Mouse (Mus musculus) hindbrain, embryonic 15.5 days (tissue): Measurements from ENCODE around the gene Nf1. TPM values are rescaled to one million over a fixed set of nuclear protein-coding genes. Genes with fewer than 3 reads are reported as not detected.
"Not testable (repeated sequence)": the region's sequence is repeated elsewhere in the genome, so short reads cannot be mapped to it uniquely, and the experiment has no call there.

ENCODE experiments used
- ATAC-seq: fragments of 200-750 bp; cut with Nextera tagmentation; 2 replicates; pipeline ENCODE4 v1.8.0; 2017; ENCODE audit warnings: low read depth, moderate number of reproducible peaks, moderate TSS enrichment; ENCODE audit not compliant: low FRiP score
- H3K27ac ChIP-seq: fragments of 300-500 bp; sonication (generic); replicated peaks from 2 replicates; pipeline ENCODE4 v1.5.1; 2015; ENCODE audit warnings: mild to moderate bottlenecking, inconsistent platforms
- H3K27me3 ChIP-seq: fragments of 300-500 bp; sonication (generic); 2 replicates; pipeline ENCODE4 v1.6.1; 2015; ENCODE audit warnings: control low read depth, inconsistent platforms
- H3K36me3 ChIP-seq: fragments of 300-500 bp; sonication (generic); 2 replicates; pipeline ENCODE4 v1.6.1; 2015; ENCODE audit warnings: control low read depth, inconsistent platforms
- H3K4me1 ChIP-seq: fragments of 300-500 bp; sonication (generic); replicated peaks from 2 replicates; pipeline ENCODE4 v1.6.1; 2015; ENCODE audit warnings: control low read depth, inconsistent platforms
- H3K4me2 ChIP-seq: fragments of 300-500 bp; sonication (generic); 2 replicates; pipeline ENCODE4 v1.6.1; 2015; ENCODE audit warnings: moderate library complexity, mild to moderate bottlenecking, inconsistent platforms
- H3K4me3 ChIP-seq: fragments of 300-500 bp; sonication (generic); 2 replicates; pipeline ENCODE4 v1.5.1; 2015; ENCODE audit warnings: mild to moderate bottlenecking, inconsistent platforms
- H3K9ac ChIP-seq: fragments of 300-500 bp; sonication (generic); 2 replicates; pipeline ENCODE4 v1.6.1; 2015; ENCODE audit warnings: inconsistent platforms
- H3K9me3 ChIP-seq: fragments of 300-500 bp; sonication (generic); 2 replicates; pipeline ENCODE4 v1.6.1; 2016; ENCODE audit warnings: control low read depth, inconsistent platforms
- WGBS: fragments of 180-500 bp; shearing (Covaris S2); methylation state at CpG from one replicate; pipeline ENCODE4 v1.1.7; 2015; 5-methylcytosine and 5-hydroxymethylcytosine counted together
- polyA plus RNA-seq: library from polyadenylated mRNA; unstranded; fragments of >200 nt; fragmentation: Nextera tagmentation; extraction: Ambion mirVana; gene quantifications from 2 replicates; pipeline ENCODE4 v1.2.1, GENCODE M21; 2015

Nf1 gene
- polyA plus RNA-seq = 6.1 and 6.6 TPM in 2 replicates

- under 1% methylated on average over 43 of the region's 49 CpGs for WGBS
- Histone ChIP-seq H3K36me3 (peaks cover 4% of the 10 kb centered on the region; the same call in 1 of the 2 replicates), H3K4me2 (peak within 1 kb of the TSS; percentile 75), H3K4me3 (peak within 1 kb of the TSS; percentile 67), H3K27ac (peak within 1 kb of the TSS; percentile 89), H3K9ac (peak within 1 kb of the TSS; percentile 95), H3K9me3 (no peaks in the 10 kb centered on the region), H3K4me1 (peaks cover 29% of the 10 kb centered on the region), H3K27me3 (no peaks in the 10 kb centered on the region)
- peak; percentile 96 for ATAC-seq
Measured at GRCm38 (mm10) chr11:79339234-79339807, at the start of gene Nf1. Nf1 (plus strand) TSS chr11:79339693.

GRCm38 (mm10) chr11:79290473-79290872 lies 49.0 kb upstream of the Nf1 start:
- Histone ChIP-seq H3K4me2 (no peak overlapping the region), H3K27ac (no peak overlapping the region), H3K4me3 (no peak overlapping the region), H3K9ac (no peak overlapping the region), H3K27me3 (no peaks in the 10 kb centered on the region), H3K9me3 (no peaks in the 10 kb centered on the region), H3K36me3 (no peaks in the 10 kb centered on the region), H3K4me1 (peaks cover 5% of the 10 kb centered on the region; the same call in 1 of the 2 replicates)
- ATAC-seq = no peak
- WGBS = 48% methylated on average over 2 of the region's 2 CpGs

DNA sequence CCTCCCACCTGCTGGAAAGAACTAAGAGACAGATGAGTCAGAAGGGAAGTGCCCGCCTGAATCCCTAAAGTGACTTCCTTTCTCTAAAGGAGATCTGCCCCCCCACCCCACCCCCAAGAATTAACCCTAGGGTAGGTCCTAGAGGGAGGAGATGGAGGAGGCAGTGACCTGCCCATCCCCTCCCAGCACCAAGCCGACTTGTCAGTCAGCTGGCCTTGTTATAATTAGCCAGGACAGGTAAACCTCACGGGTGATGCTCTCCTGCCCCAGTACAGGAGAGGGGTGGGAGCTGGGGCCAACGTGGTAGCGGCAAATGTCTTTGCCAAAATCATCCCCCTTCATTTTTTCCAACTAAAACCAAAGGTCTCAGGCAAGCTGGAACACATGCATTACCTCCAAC lies 47.8 kb upstream of the Nf1 start:
- Histone ChIP-seq H3K27ac (no peak overlapping the region), H3K4me2 (no peak overlapping the region), H3K9ac (no peak overlapping the region), H3K36me3 (no peaks in the 10 kb centered on the region), H3K27me3 (no peaks in the 10 kb centered on the region), H3K4me3 (no peak overlapping the region), H3K4me1 (peaks cover 5% of the 10 kb centered on the region; the same call in 1 of the 2 replicates), H3K9me3 (no peaks in the 10 kb centered on the region)
- no peak for ATAC-seq
- WGBS = 76% methylated on average over 5 of the region's 5 CpGs

GRCm38 (mm10) chr11:79292130-79292529 lies 47.4 kb upstream of the Nf1 start:
- Histone ChIP-seq H3K4me3 (no peak overlapping the region), H3K9me3 (no peaks in the 10 kb centered on the region), H3K27me3 (no peaks in the 10 kb centered on the region), H3K27ac (no peak overlapping the region), H3K36me3 (no peaks in the 10 kb centered on the region), H3K4me2 (no peak overlapping the region), H3K4me1 (peaks cover 5% of the 10 kb centered on the region; the same call in 1 of the 2 replicates), H3K9ac (no peak overlapping the region)
- no peak for ATAC-seq
- WGBS = 59% methylated on average over 3 of the region's 3 CpGs

- H3K4me2 ChIP-seq = no peak overlapping the region
- H3K9ac ChIP-seq = no peak overlapping the region
- peaks cover 5% of the 10 kb centered on the region; the same call in 1 of the 2 replicates for H3K4me1 ChIP-seq
Measured at GRCm38 (mm10) chr11:79293025-79293424, 46.5 kb upstream of the Nf1 start.

GRCm38 (mm10) chr11:79293971-79294370 lies 45.5 kb upstream of the Nf1 start:
- no peak for ATAC-seq
- no peaks in the 10 kb centered on the region for H3K36me3 ChIP-seq
- no peak overlapping the region for H3K4me2 ChIP-seq
- no peaks in the 10 kb centered on the region for H3K27me3 ChIP-seq
- 22% methylated on average over 1 of the region's 1 CpGs for WGBS
- H3K9ac ChIP-seq = no peak overlapping the region
- peaks cover 5% of the 10 kb centered on the region; the same call in 1 of the 2 replicates for H3K4me1 ChIP-seq
- H3K27ac ChIP-seq = no peak overlapping the region
- H3K4me3 ChIP-seq = no peak overlapping the region
- no peaks in the 10 kb centered on the region for H3K9me3 ChIP-seq

More at GRCm38 (mm10) chr11:79293025-79293424, 46.5 kb upstream of the Nf1 start:
- Histone ChIP-seq H3K9me3 (no peaks in the 10 kb centered on the region), H3K27ac (no peak overlapping the region), H3K36me3 (no peaks in the 10 kb centered on the region), H3K4me3 (no peak overlapping the region), H3K27me3 (no peaks in the 10 kb centered on the region)
- WGBS = 97% methylated on average over 3 of the region's 3 CpGs
- ATAC-seq = no peak

DNA sequence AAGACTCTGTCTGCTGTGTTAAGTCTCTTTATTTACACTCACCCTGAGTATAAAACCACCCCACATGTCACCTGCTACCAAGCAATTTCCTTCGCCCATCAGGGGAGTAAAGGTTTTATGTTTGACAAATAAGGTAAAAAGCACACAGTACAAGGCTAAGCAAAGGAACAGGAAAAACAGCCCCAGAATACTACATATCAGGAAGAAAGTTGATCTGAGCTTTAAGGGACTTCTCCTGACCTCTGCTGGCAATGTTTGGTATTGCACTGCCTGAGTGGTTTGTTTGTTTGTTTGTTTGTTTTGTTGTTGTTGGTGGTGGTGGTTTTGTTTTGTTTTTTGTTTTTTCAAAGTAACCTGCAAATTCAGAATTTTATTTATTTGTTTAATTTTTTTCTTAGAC lies 43.3 kb upstream of the Nf1 start:
- WGBS = 56% methylated on average over 1 of the region's 1 CpGs
- Histone ChIP-seq H3K27ac (no peak overlapping the region), H3K4me2 (no peak overlapping the region), H3K9ac (no peak overlapping the region), H3K36me3 (no peaks in the 10 kb centered on the region), H3K4me3 (no peak overlapping the region), H3K27me3 (no peaks in the 10 kb centered on the region), H3K9me3 (no peaks in the 10 kb centered on the region), H3K4me1 (peaks cover 5% of the 10 kb centered on the region; the same call in 1 of the 2 replicates)
- ATAC-seq = no peak

- H3K27me3 ChIP-seq = no peaks in the 10 kb centered on the region
- no peak within 1 kb of the TSS for H3K9ac ChIP-seq
- 76% methylated on average over 5 of the region's 5 CpGs for WGBS
- H3K9me3 ChIP-seq = no peaks in the 10 kb centered on the region
- peaks cover 5% of the 10 kb centered on the region; the same call in 1 of the 2 replicates for H3K4me1 ChIP-seq
- H3K36me3 ChIP-seq = no peaks in the 10 kb centered on the region
- no peak within 1 kb of the TSS for H3K4me3 ChIP-seq
- H3K4me2 ChIP-seq = no peak within 1 kb of the TSS
- no peak within 1 kb of the TSS for H3K27ac ChIP-seq
- no peak for ATAC-seq
Measured at GRCm38 (mm10) chr11:79296856-79297491, 42.5 kb upstream of the Nf1 start, which contains the start of gene Gm9964. Gm9964 (minus strand) TSS chr11:79296906.

DNA sequence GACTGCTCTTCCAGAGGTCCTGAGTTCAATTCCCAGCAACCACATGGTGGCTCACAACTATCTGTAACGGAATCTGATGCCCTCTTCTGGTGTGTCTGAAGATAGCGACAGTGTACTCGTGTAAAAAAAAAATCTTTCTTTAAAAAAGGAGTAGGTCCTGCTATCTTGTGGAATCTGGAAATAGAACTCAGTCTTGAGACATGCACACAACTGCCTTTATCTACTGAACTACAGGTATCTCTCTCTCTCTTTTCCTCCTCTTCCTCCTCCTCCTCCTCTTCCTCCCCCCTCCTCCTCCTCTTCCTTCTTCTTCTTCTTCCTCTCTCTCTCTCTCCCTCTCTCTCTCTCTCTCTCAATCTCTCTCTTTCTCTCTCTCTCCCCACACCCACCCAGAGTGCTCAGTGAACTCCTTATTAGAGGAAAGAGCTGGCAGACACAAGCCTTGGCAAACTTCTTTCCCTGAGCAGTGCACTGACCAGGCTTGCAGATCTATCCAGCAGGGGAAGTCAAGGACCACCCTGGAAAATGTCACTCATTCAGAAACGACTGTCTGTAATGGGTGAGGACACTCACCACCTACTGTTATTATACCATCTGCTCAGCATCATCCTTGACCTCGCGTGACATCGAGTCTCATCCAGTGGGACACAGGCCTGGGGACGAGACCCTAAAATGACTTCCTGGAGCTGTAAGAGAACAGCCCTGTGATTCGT lies 39.6 kb upstream of the Nf1 start:
- WGBS = 83% methylated on average over 9 of the region's 9 CpGs
- Histone ChIP-seq H3K4me1 (no peaks in the 10 kb centered on the region), H3K9ac (no peak overlapping the region), H3K27me3 (no peaks in the 10 kb centered on the region), H3K9me3 (no peaks in the 10 kb centered on the region), H3K4me2 (no peak overlapping the region), H3K4me3 (no peak overlapping the region), H3K27ac (no peak overlapping the region), H3K36me3 (no peaks in the 10 kb centered on the region)
- ATAC-seq = no peak

- 86% methylated on average over 6 of the region's 6 CpGs for WGBS
- H3K4me2 ChIP-seq = no peak overlapping the region
- no peak overlapping the region for H3K9ac ChIP-seq
- no peak overlapping the region for H3K4me3 ChIP-seq
- H3K27me3 ChIP-seq = no peaks in the 10 kb centered on the region
- H3K9me3 ChIP-seq = no peaks in the 10 kb centered on the region
- no peaks in the 10 kb centered on the region for H3K36me3 ChIP-seq
- peaks cover 8% of the 10 kb centered on the region; the same call in 1 of the 2 replicates for H3K4me1 ChIP-seq
- H3K27ac ChIP-seq = no peak overlapping the region
- ATAC-seq = no peak
Measured at GRCm38 (mm10) chr11:79303109-79303508, 36.4 kb upstream of the Nf1 start.

GRCm38 (mm10) chr11:79304245-79304644 lies 35.2 kb upstream of the Nf1 start:
- not testable (repeated sequence) for H3K4me2 ChIP-seq, H3K36me3 ChIP-seq, ATAC-seq

More at GRCm38 (mm10) chr11:79304245-79304644, 35.2 kb upstream of the Nf1 start:
- H3K4me1 ChIP-seq, H3K27me3 ChIP-seq, H3K9ac ChIP-seq, H3K4me3 ChIP-seq, H3K9me3 ChIP-seq, H3K27ac ChIP-seq: not testable (repeated sequence)
- WGBS = 87% methylated on average over 4 of the region's 4 CpGs
